Mouse (Mus musculus): Measurements from ENCODE around the gene Wdr74. TPM values are rescaled to one million over a fixed set of nuclear protein-coding genes. Genes with fewer than 3 reads are reported as not detected.

Wdr74 gene
- polyA plus RNA-seq, 1 experiment from 2014 or later = 87.8 TPM

GRCm38 (mm10) chr19:8790171-8790570 lies 54.5 kb downstream of the Wdr74 start:
- Histone ChIP-seq H3K9me3 (no peaks in the 10 kb centered on the region), H3K36me3 (peaks cover 37% of the 10 kb centered on the region), H3K4me1 (replicated peaks) (peaks cover 21% of the 10 kb centered on the region), H3K9ac (no peak overlapping the region), H3K4me3 (no peak overlapping the region), H3K27ac (replicated peaks) (no peak overlapping the region), H3K4me2 (no peak overlapping the region), H3K27me3 (no peaks in the 10 kb centered on the region)
- 81% methylated on average over 7 of the region's 7 CpGs for WGBS
- ATAC-seq (ENCODE audit: low read depth) = no peak

Small RNA genes within 50 kb of the gene (microRNA-seq; reads per million reads assigned to microRNA genes)
- gene Mir6992 = not detected

Other genes with a start within 250 kb of the Wdr74 start
- gene Slc22a8, start 144.6 kb upstream of the Wdr74 start, polyA plus RNA-seq (2015; fragmentation: Nextera tagmentation; extraction: Ambion mirVana) = 3.4 and 3.8 TPM in 2 replicates
- 2.0 and 2.1 TPM in 2 replicates for gene Slc22a6, start 117.8 kb upstream of the Wdr74 start, polyA plus RNA-seq (2015; fragmentation: Nextera tagmentation; extraction: Ambion mirVana)
- 0.18 and 0.32 TPM in 2 replicates for gene Chrm1, start 72.0 kb upstream of the Wdr74 start, polyA plus RNA-seq (2015; fragmentation: Nextera tagmentation; extraction: Ambion mirVana)
- 149 and 155 TPM in 2 replicates for gene Slc3a2, start 12.5 kb upstream of the Wdr74 start, polyA plus RNA-seq (2015; fragmentation: Nextera tagmentation; extraction: Ambion mirVana)
- gene 1700092M07Rik, start 4.9 kb downstream of the Wdr74 start, polyA plus RNA-seq (2015; fragmentation: Nextera tagmentation; extraction: Ambion mirVana) = 1.6 and 2.4 TPM in 2 replicates
- gene Stx5a, start 5.6 kb downstream of the Wdr74 start, polyA plus RNA-seq (2015; fragmentation: Nextera tagmentation; extraction: Ambion mirVana) = 124 and 127 TPM in 2 replicates
- 161 and 192 TPM in 2 replicates for gene Nxf1, start 21.2 kb downstream of the Wdr74 start, polyA plus RNA-seq (2015; fragmentation: Nextera tagmentation; extraction: Ambion mirVana)
- 219 and 253 TPM in 2 replicates for gene Tmem223, start 35.2 kb downstream of the Wdr74 start, polyA plus RNA-seq (2015; fragmentation: Nextera tagmentation; extraction: Ambion mirVana)
- gene Tmem179b, start 38.6 kb downstream of the Wdr74 start, polyA plus RNA-seq (2015; fragmentation: Nextera tagmentation; extraction: Ambion mirVana) = 39.3 and 41.9 TPM in 2 replicates
- 22.9 and 25.9 TPM in 2 replicates for gene Taf6l, start 50.6 kb downstream of the Wdr74 start, polyA plus RNA-seq (2015; fragmentation: Nextera tagmentation; extraction: Ambion mirVana)
- gene Polr2g, start 62.8 kb downstream of the Wdr74 start, polyA plus RNA-seq (2015; fragmentation: Nextera tagmentation; extraction: Ambion mirVana) = 167 and 168 TPM in 2 replicates
- gene Zbtb3, start 66.7 kb downstream of the Wdr74 start, polyA plus RNA-seq (2015; fragmentation: Nextera tagmentation; extraction: Ambion mirVana) = 8.2 and 8.6 TPM in 2 replicates
- 47.6 and 59.0 TPM in 2 replicates for gene Ttc9c, start 83.5 kb downstream of the Wdr74 start, polyA plus RNA-seq (2015; fragmentation: Nextera tagmentation; extraction: Ambion mirVana)
- gene Hnrnpul2, start 84.2 kb downstream of the Wdr74 start, polyA plus RNA-seq (2015; fragmentation: Nextera tagmentation; extraction: Ambion mirVana) = 5.3 and 6.0 TPM in 2 replicates
- not detected in 2 replicates for gene AC129217.1, start 93.9 kb downstream of the Wdr74 start, polyA plus RNA-seq (2015; fragmentation: Nextera tagmentation; extraction: Ambion mirVana)
- gene Bscl2, start 101.6 kb downstream of the Wdr74 start, polyA plus RNA-seq (2015; fragmentation: Nextera tagmentation; extraction: Ambion mirVana) = 82.5 and 84.2 TPM in 2 replicates
- 335 and 393 TPM in 2 replicates for gene Gng3, start 103.4 kb downstream of the Wdr74 start, polyA plus RNA-seq (2015; fragmentation: Nextera tagmentation; extraction: Ambion mirVana)
- 0.96 and 1.4 TPM in 2 replicates for gene Lrrn4cl, start 114.9 kb downstream of the Wdr74 start, polyA plus RNA-seq (2015; fragmentation: Nextera tagmentation; extraction: Ambion mirVana)
- gene Ubxn1, start 135.7 kb downstream of the Wdr74 start, polyA plus RNA-seq (2015; fragmentation: Nextera tagmentation; extraction: Ambion mirVana) = 166 and 171 TPM in 2 replicates
- gene Uqcc3, start 145.1 kb downstream of the Wdr74 start, polyA plus RNA-seq (2015; fragmentation: Nextera tagmentation; extraction: Ambion mirVana) = 69.0 and 73.5 TPM in 2 replicates
- 41.1 and 56.4 TPM in 2 replicates for gene Lbhd1, start 147.9 kb downstream of the Wdr74 start, polyA plus RNA-seq (2015; fragmentation: Nextera tagmentation; extraction: Ambion mirVana)
- gene Gm49403, start 148.1 kb downstream of the Wdr74 start, polyA plus RNA-seq (2015; fragmentation: Nextera tagmentation; extraction: Ambion mirVana) = not detected in 2 replicates
- 55.6 and 58.8 TPM in 2 replicates for gene 1810009A15Rik, start 153.0 kb downstream of the Wdr74 start, polyA plus RNA-seq (2015; fragmentation: Nextera tagmentation; extraction: Ambion mirVana)
- 0.27 TPM in 1 of 2 replicates, not detected in the other for gene Gm49416, start 153.1 kb downstream of the Wdr74 start, polyA plus RNA-seq (2015; fragmentation: Nextera tagmentation; extraction: Ambion mirVana)
- gene Ints5, start 157.2 kb downstream of the Wdr74 start, polyA plus RNA-seq (2015; fragmentation: Nextera tagmentation; extraction: Ambion mirVana) = 31.7 and 36.2 TPM in 2 replicates
- gene Ganab, start 162.2 kb downstream of the Wdr74 start, polyA plus RNA-seq (2015; fragmentation: Nextera tagmentation; extraction: Ambion mirVana) = 89.4 and 101 TPM in 2 replicates
- 86.9 and 88.7 TPM in 2 replicates for gene B3gat3, start 184.5 kb downstream of the Wdr74 start, polyA plus RNA-seq (2015; fragmentation: Nextera tagmentation; extraction: Ambion mirVana)
- gene Rom1, start 193.5 kb downstream of the Wdr74 start, polyA plus RNA-seq (2015; fragmentation: Nextera tagmentation; extraction: Ambion mirVana) = 1.6 and 2.8 TPM in 2 replicates
- 11.8 and 12.2 TPM in 2 replicates for gene Eml3, start 193.7 kb downstream of the Wdr74 start, polyA plus RNA-seq (2015; fragmentation: Nextera tagmentation; extraction: Ambion mirVana)
- gene Mta2, start 206.0 kb downstream of the Wdr74 start, polyA plus RNA-seq (2015; fragmentation: Nextera tagmentation; extraction: Ambion mirVana) = 126 and 141 TPM in 2 replicates
- 29.2 and 30.1 TPM in 2 replicates for gene Tut1, start 218.0 kb downstream of the Wdr74 start, polyA plus RNA-seq (2015; fragmentation: Nextera tagmentation; extraction: Ambion mirVana)
- 323 and 328 TPM in 2 replicates for gene Eef1g, start 231.2 kb downstream of the Wdr74 start, polyA plus RNA-seq (2015; fragmentation: Nextera tagmentation; extraction: Ambion mirVana)